Mouse (Mus musculus): Measurements from ENCODE around the gene Cldn34b2. TPM values are rescaled to one million over a fixed set of nuclear protein-coding genes. Genes with fewer than 3 reads are reported as not detected.

The Cldn34b2 gene
- polyA plus RNA-seq (2014; fragmentation: Illumina TruSeq; extraction: RNeasy Lipid Tissue Mini Kit (QIAGEN cat#74804); ENCODE audit: insufficient read depth, low read depth, low replicate concordance) = not detected

GRCm38 (mm10) chrX:155128312-155128711 lies at the start of gene Cldn34b2:
Gene Cldn34b2, minus strand, starts transcription at chrX:155128412.

GRCm38 (mm10) chrX:155093566-155093965 lies 34.6 kb downstream of the Cldn34b2 start, which contains the start of gene Magea2:
Gene Magea2, minus strand, starts transcription at chrX:155093666.

DNA sequence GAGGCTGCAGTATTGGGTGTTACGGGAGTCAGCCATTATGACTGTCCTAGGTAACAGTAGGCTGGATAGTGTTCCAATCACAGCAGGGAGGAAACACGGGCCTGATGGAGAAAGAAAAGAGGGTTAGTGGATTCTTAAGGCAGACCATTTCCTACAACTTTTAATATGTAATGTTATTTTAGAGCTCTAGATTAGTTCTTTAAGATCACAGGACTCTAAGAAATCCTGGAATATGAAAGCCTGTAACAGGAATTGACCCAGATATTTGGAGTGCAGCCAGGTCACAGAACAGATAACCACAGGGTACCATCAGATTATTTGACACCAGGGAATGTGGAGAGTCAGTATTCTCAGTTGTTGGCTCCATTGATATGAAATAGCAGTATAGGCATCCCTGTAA lies 38.5 kb downstream of the Cldn34b2 start, which contains the start of gene Magea1:
Gene Magea1 (minus strand): TSS at position 101 of the 400 bp plus-strand sequence.

Other genes with a start within 250 kb of the Cldn34b2 start
- not detected for gene Cldn34b1, start 238.1 kb downstream of the Cldn34b2 start, polyA plus RNA-seq (2014; fragmentation: Illumina TruSeq; extraction: RNeasy Lipid Tissue Mini Kit (QIAGEN cat#74804); ENCODE audit: insufficient read depth, low read depth, low replicate concordance)
- gene Magea6, start 192.4 kb downstream of the Cldn34b2 start, polyA plus RNA-seq (2014; fragmentation: Illumina TruSeq; extraction: RNeasy Lipid Tissue Mini Kit (QIAGEN cat#74804); ENCODE audit: insufficient read depth, low read depth, low replicate concordance) = not detected
- not detected for gene Magea3, start 178.9 kb downstream of the Cldn34b2 start, polyA plus RNA-seq (2014; fragmentation: Illumina TruSeq; extraction: RNeasy Lipid Tissue Mini Kit (QIAGEN cat#74804); ENCODE audit: insufficient read depth, low read depth, low replicate concordance)
- not detected for gene Magea8, start 132.6 kb downstream of the Cldn34b2 start, polyA plus RNA-seq (2014; fragmentation: Illumina TruSeq; extraction: RNeasy Lipid Tissue Mini Kit (QIAGEN cat#74804); ENCODE audit: insufficient read depth, low read depth, low replicate concordance)
- gene Magea5, start 65.3 kb downstream of the Cldn34b2 start, polyA plus RNA-seq (2014; fragmentation: Illumina TruSeq; extraction: RNeasy Lipid Tissue Mini Kit (QIAGEN cat#74804); ENCODE audit: insufficient read depth, low read depth, low replicate concordance) = not detected
- not detected for gene Magea1, start 38.6 kb downstream of the Cldn34b2 start, polyA plus RNA-seq (2014; fragmentation: Illumina TruSeq; extraction: RNeasy Lipid Tissue Mini Kit (QIAGEN cat#74804); ENCODE audit: insufficient read depth, low read depth, low replicate concordance)
- gene Magea2, start 34.7 kb downstream of the Cldn34b2 start, polyA plus RNA-seq (2014; fragmentation: Illumina TruSeq; extraction: RNeasy Lipid Tissue Mini Kit (QIAGEN cat#74804); ENCODE audit: insufficient read depth, low read depth, low replicate concordance) = not detected
- gene Sat1, start 88.0 kb upstream of the Cldn34b2 start, polyA plus RNA-seq (2014; fragmentation: Illumina TruSeq; extraction: RNeasy Lipid Tissue Mini Kit (QIAGEN cat#74804); ENCODE audit: insufficient read depth, low read depth, low replicate concordance) = 267 TPM
- 43.9 TPM for gene Acot9, start 134.0 kb upstream of the Cldn34b2 start, polyA plus RNA-seq (2014; fragmentation: Illumina TruSeq; extraction: RNeasy Lipid Tissue Mini Kit (QIAGEN cat#74804); ENCODE audit: insufficient read depth, low read depth, low replicate concordance)
- gene Prdx4, start 212.3 kb upstream of the Cldn34b2 start, polyA plus RNA-seq (2014; fragmentation: Illumina TruSeq; extraction: RNeasy Lipid Tissue Mini Kit (QIAGEN cat#74804); ENCODE audit: insufficient read depth, low read depth, low replicate concordance) = 84.9 TPM

All from lung, adult 10 weeks (tissue).